Mouse (Mus musculus): Measurements from ENCODE around the gene Zfp942. TPM values are rescaled to one million over a fixed set of nuclear protein-coding genes. Genes with fewer than 3 reads are reported as not detected.
"Not testable (repeated sequence)": the region's sequence is repeated elsewhere in the genome, so short reads cannot be mapped to it uniquely, and the experiment has no call there.

Zfp942 gene
- 22.0 and 23.0 TPM in 2 replicates for polyA plus RNA-seq (2016; fragmentation: Nextera tagmentation; extraction: Ambion mirVana)

- WGBS, result under 1% methylated on average over 45 of the region's 55 CpGs
- H3K36me3 ChIP-seq (replicated peaks), result peaks cover 11% of the 10 kb centered on the region
- peak within 1 kb of the TSS; percentile 66 for H3K4me3 ChIP-seq
- not testable (repeated sequence) for H3K27me3 ChIP-seq (ENCODE audit: poor library complexity, severe bottlenecking)
- H3K9me3 ChIP-seq, result peaks cover 17% of the 10 kb centered on the region
- H3K27ac ChIP-seq, result peak within 1 kb of the TSS; percentile 90
- H3K4me1 ChIP-seq, result peaks cover 19% of the 10 kb centered on the region
- peak; percentile 70 for DNase-seq (ENCODE audit: extremely low spot score, low spot score)
Observed at GRCm38 (mm10) chr17:21962107-21962907, at the start of gene Zfp942, which contains the start of gene Zfp943. Gene Zfp942 (minus strand): TSS chr17:21962464. Gene Zfp943 (plus strand): TSS chr17:21962552.

- no peak overlapping the region for H3K27ac ChIP-seq
- peaks cover 19% of the 10 kb centered on the region for H3K36me3 ChIP-seq (replicated peaks)
- H3K4me3 ChIP-seq, result peak overlapping the region; percentile 66
- no peaks in the 10 kb centered on the region for H3K27me3 ChIP-seq (ENCODE audit: poor library complexity, severe bottlenecking)
- peaks cover 15% of the 10 kb centered on the region; the same call in 1 of the 2 replicates for H3K9me3 ChIP-seq
- WGBS, result 67% methylated on average over 4 of the region's 4 CpGs
- peaks cover 19% of the 10 kb centered on the region for H3K4me1 ChIP-seq
- no peak for DNase-seq (ENCODE audit: extremely low spot score, low spot score)
Observed at GRCm38 (mm10) chr17:21963302-21963701, 1.0 kb upstream of the Zfp942 start.

DNA sequence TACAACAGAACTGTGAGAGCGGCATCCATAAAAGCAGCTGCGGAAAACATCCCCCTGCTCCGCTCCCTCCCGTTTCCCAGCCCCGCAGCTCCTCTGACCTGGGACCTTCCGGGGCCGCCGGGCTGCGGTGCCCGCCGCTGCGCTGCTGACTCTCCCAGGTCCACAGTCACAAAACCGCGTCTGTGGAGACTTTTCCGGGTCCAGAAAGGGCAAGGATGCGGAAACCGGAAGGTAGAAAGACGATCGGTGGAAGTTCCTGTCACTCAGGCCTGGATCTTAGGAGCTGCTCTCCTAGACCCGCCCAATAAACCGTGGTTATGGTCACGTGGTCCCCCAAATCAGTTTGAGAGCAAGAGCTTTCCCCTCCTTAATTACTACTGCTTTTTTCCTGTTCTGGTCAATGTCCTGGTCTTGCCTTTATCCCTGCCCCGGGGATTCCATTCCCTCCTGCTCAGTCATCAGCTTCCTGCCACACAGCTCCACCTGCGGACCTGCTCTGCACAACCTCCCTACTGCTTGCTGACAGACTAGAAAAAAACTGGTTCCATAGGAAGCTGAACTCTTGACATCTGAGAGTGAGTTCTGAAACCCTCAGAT, 52.7 kb downstream of the Zfp942 start, which contains the start of gene Zfp995:
Gene Zfp995, minus strand, starts transcription at position 471 of the 597 bp plus-strand sequence.
- under 1% methylated on average over 24 of the region's 24 CpGs for WGBS
- Histone ChIP-seq H3K27ac (peak within 1 kb of the TSS; percentile 84), H3K4me3 (peak within 1 kb of the TSS; percentile 72)
- H3K36me3 ChIP-seq (replicated peaks); H3K9me3 ChIP-seq; H3K27me3 ChIP-seq (ENCODE audit: poor library complexity, severe bottlenecking); H3K4me1 ChIP-seq: not testable (repeated sequence)
- peak; percentile 68 for DNase-seq (ENCODE audit: extremely low spot score, low spot score)

GRCm38 (mm10) chr17:21909039-21909438, 53.2 kb downstream of the Zfp942 start:
- Histone ChIP-seq H3K27me3 (ENCODE audit: poor library complexity, severe bottlenecking) (no peaks in the 10 kb centered on the region), H3K27ac (peak overlapping the region; percentile 84), H3K9me3 (no peaks in the 10 kb centered on the region), H3K36me3 (replicated peaks) (peaks cover 3% of the 10 kb centered on the region), H3K4me3 (peak overlapping the region; percentile 72), H3K4me1 (peaks cover 6% of the 10 kb centered on the region; the same call in 1 of the 2 replicates)
- DNase-seq (ENCODE audit: extremely low spot score, low spot score), result peak; percentile 20
- WGBS, result 7% methylated on average over 3 of the region's 3 CpGs

Other genes with a start within 250 kb of the Zfp942 start
- 8.1 and 8.3 TPM in 2 replicates for gene Zfp229, start 231.7 kb downstream of the Zfp942 start, polyA plus RNA-seq (2016; fragmentation: Nextera tagmentation; extraction: Ambion mirVana)
- 6.9 and 7.5 TPM in 2 replicates for gene Zfp820, start 116.7 kb downstream of the Zfp942 start, polyA plus RNA-seq (2016; fragmentation: Nextera tagmentation; extraction: Ambion mirVana)
- 6.0 and 7.1 TPM in 2 replicates for gene Zfp995, start 52.5 kb downstream of the Zfp942 start, polyA plus RNA-seq (2016; fragmentation: Nextera tagmentation; extraction: Ambion mirVana)
- 14.4 and 15.1 TPM in 2 replicates for gene Zfp943, start 88 bp upstream of the Zfp942 start, polyA plus RNA-seq (2016; fragmentation: Nextera tagmentation; extraction: Ambion mirVana)
- 2.2 and 2.3 TPM in 2 replicates for gene Zfp947, start 203.7 kb upstream of the Zfp942 start, polyA plus RNA-seq (2016; fragmentation: Nextera tagmentation; extraction: Ambion mirVana)

Measured in forebrain, embryonic 10.5 days (tissue).